Comparison of ENCODE assay signal across 20 mouse cellular contexts in genomic region chr10:99811430-99811829, GRCm38 (mm10). TPM values are rescaled to one million over a fixed set of nuclear protein-coding genes. Genes with fewer than 3 reads are reported as not detected.
DNase-seq lines count a peak whose midpoint lies in the region; ATAC-seq and TF ChIP-seq lines count a peak whose summit lies in the region.
"Had no signal": no experiment of that assay in that cellular context is flagged by ENCODE, and none has a peak within 500 bp of the region (broad histone marks: within the 10 kb centered on the region; RNA-seq: fewer than 3 reads in every experiment).

No protein-coding gene starts in this region.

- no peaks in the 10 kb centered on the region for H3K27me3 ChIP-seq in lung, embryonic 14.5 days (ENCODE audit: insufficient read depth, low read length)
- H3K27me3 ChIP-seq in neural tube, embryonic 12.5 days (replicated peaks), result no peaks in the 10 kb centered on the region
- no peaks in the 10 kb centered on the region for H3K27me3 ChIP-seq in neural tube, embryonic 15.5 days (replicated peaks)
- H3K27me3 ChIP-seq in small intestine, adult 2 months (ENCODE audit: control insufficient read depth, insufficient read depth, low read length), result no peaks in the 10 kb centered on the region
- H3K27me3 ChIP-seq: embryonic facial prominence, embryonic 13.5 days; forebrain, embryonic 12.5 days; heart, embryonic 15.5 days had no signal

- no peak for TF ChIP-seq CTCF in lung, embryonic 14.5 days (IDR thresholded peaks at IDR 0.05; ENCODE audit: low read depth)
- TF ChIP-seq CTCF in lung, adult 2 months (IDR thresholded peaks at IDR 0.05; ENCODE audit: insufficient read depth, low read length), result no peak
- no peak for TF ChIP-seq CTCF in small intestine, adult 2 months (IDR thresholded peaks at IDR 0.05; ENCODE audit: extremely low read depth, insufficient read length, insufficient replicate concordance, low read depth, low read length)

- H3K4me1 ChIP-seq in lung, embryonic 14.5 days (ENCODE audit: insufficient read depth), result peaks cover 3% of the 10 kb centered on the region; the same call in 1 of the 2 replicates
- no peaks in the 10 kb centered on the region for H3K4me1 ChIP-seq in lung, adult 2 months (ENCODE audit: control insufficient read depth, insufficient read depth, low read length)
- H3K4me1 ChIP-seq in neural tube, embryonic 12.5 days, result no peaks in the 10 kb centered on the region
- peaks cover 4% of the 10 kb centered on the region; the same call in 1 of the 2 replicates for H3K4me1 ChIP-seq in neural tube, embryonic 15.5 days
- peaks cover 4% of the 10 kb centered on the region; the same call in 1 of the 2 replicates for H3K4me1 ChIP-seq in small intestine, adult 2 months (ENCODE audit: control insufficient read depth, insufficient read depth, insufficient read length, low read length)
- H3K4me1 ChIP-seq: embryonic facial prominence, embryonic 13.5 days; forebrain, embryonic 12.5 days; heart, embryonic 15.5 days had no signal

- no peak overlapping the region for H3K4me2 ChIP-seq in lung, embryonic 14.5 days
- H3K4me2 ChIP-seq in neural tube, embryonic 12.5 days (replicated peaks), result no peak overlapping the region
- no peak overlapping the region for H3K4me2 ChIP-seq in neural tube, embryonic 15.5 days
- H3K4me2 ChIP-seq: embryonic facial prominence, embryonic 13.5 days; forebrain, embryonic 12.5 days; heart, embryonic 11.5 days; heart, embryonic 15.5 days had no signal

- TF ChIP-seq POLR2A in lung, adult 2 months (IDR thresholded peaks at IDR 0.05; ENCODE audit: borderline replicate concordance, extremely low read depth, low read depth, low read length), result no peak
- TF ChIP-seq POLR2A in small intestine, adult 2 months (IDR thresholded peaks at IDR 0.05; ENCODE audit: low read depth, low read length), result no peak

- no peaks in the 10 kb centered on the region for H3K36me3 ChIP-seq in lung, embryonic 14.5 days (ENCODE audit: insufficient read depth)
- no peaks in the 10 kb centered on the region for H3K36me3 ChIP-seq in neural tube, embryonic 12.5 days
- H3K36me3 ChIP-seq in neural tube, embryonic 15.5 days, result no peaks in the 10 kb centered on the region
- no peaks in the 10 kb centered on the region for H3K36me3 ChIP-seq in small intestine, adult 2 months (ENCODE audit: control insufficient read depth, insufficient read depth, low read length)
- H3K36me3 ChIP-seq: embryonic facial prominence, embryonic 13.5 days; forebrain, embryonic 12.5 days; heart, embryonic 15.5 days had no signal

- ATAC-seq in lung, embryonic 14.5 days (ENCODE audit: insufficient read depth), result peak; percentile 70; the same call in 1 of the 2 replicates
- ATAC-seq in neural tube, embryonic 12.5 days (ENCODE audit: low FRiP score, low read depth), result 0 out of 2 replicates have a peak, but pooled peaks have one; percentile 39
- no peak for ATAC-seq in neural tube, embryonic 15.5 days (ENCODE audit: low FRiP score)
- ATAC-seq: forebrain, embryonic 16.5 days had no signal

- H3K4me3 ChIP-seq in lung, embryonic 14.5 days (ENCODE audit: low read depth, low read length), result no peak overlapping the region
- no peak overlapping the region for H3K4me3 ChIP-seq in lung, adult 2 months (replicated peaks; ENCODE audit: extremely low read depth, low read depth, low read length)
- H3K4me3 ChIP-seq in neural tube, embryonic 12.5 days, result no peak overlapping the region
- no peak overlapping the region for H3K4me3 ChIP-seq in neural tube, embryonic 15.5 days (replicated peaks)
- no peak overlapping the region for H3K4me3 ChIP-seq in small intestine, adult 2 months (ENCODE audit: low read depth, low read length)
- H3K4me3 ChIP-seq: embryonic facial prominence, embryonic 13.5 days; forebrain, embryonic 12.5 days; heart, adult 2 months; heart, embryonic 15.5 days had no signal

- peak; percentile 74 for DNase-seq in lung, embryonic 14.5 days
- no peak for DNase-seq in lung, adult 2 months
- DNase-seq in kidney, adult 8-10 months, result no peak
- DNase-seq: adrenal gland, adult 2 months; adrenal gland, postnatal 25 days; cerebellum, adult 18-20 months; cerebellum, adult 9-11 months; cerebellum, postnatal 36 days; gastrocnemius, postnatal 10 days; heart, adult 2 months; heart, postnatal 14 days had no signal

- no peak overlapping the region for H3K9ac ChIP-seq in lung, embryonic 14.5 days
- no peak overlapping the region for H3K9ac ChIP-seq in neural tube, embryonic 12.5 days
- no peak overlapping the region for H3K9ac ChIP-seq in neural tube, embryonic 15.5 days (replicated peaks)
- H3K9ac ChIP-seq: embryonic facial prominence, embryonic 13.5 days; forebrain, embryonic 12.5 days; heart, embryonic 15.5 days had no signal

- H3K9me3 ChIP-seq in lung, embryonic 14.5 days (ENCODE audit: low read depth, low read length), result no peaks in the 10 kb centered on the region
- H3K9me3 ChIP-seq in neural tube, embryonic 12.5 days, result no peaks in the 10 kb centered on the region
- no peaks in the 10 kb centered on the region for H3K9me3 ChIP-seq in neural tube, embryonic 15.5 days (replicated peaks)
- H3K9me3 ChIP-seq: embryonic facial prominence, embryonic 13.5 days; forebrain, embryonic 12.5 days; heart, embryonic 15.5 days had no signal

- no peak overlapping the region for H3K27ac ChIP-seq in lung, embryonic 14.5 days (ENCODE audit: low read depth)
- no peak overlapping the region for H3K27ac ChIP-seq in neural tube, embryonic 12.5 days
- H3K27ac ChIP-seq in neural tube, embryonic 15.5 days (replicated peaks), result no peak overlapping the region
- 0 out of 2 replicates have a peak overlapping the region, but pooled peaks have one; percentile 3 for H3K27ac ChIP-seq in small intestine, adult 2 months (ENCODE audit: insufficient read depth, low read depth, low read length)
- H3K27ac ChIP-seq: embryonic facial prominence, embryonic 13.5 days; forebrain, embryonic 12.5 days; heart, adult 2 months; heart, embryonic 15.5 days had no signal

- WGBS in lung, embryonic 14.5 days, result 50% methylated on average over 1 of the region's 1 CpGs
- WGBS in lung, adult 2 months, result 71% methylated on average over 1 of the region's 1 CpGs
- 65% methylated on average over 1 of the region's 1 CpGs for WGBS in neural tube, embryonic 12.5 days
- WGBS in neural tube, embryonic 15.5 days, result 28% methylated on average over 1 of the region's 1 CpGs
- WGBS in small intestine, adult 2 months, result 31% methylated on average over 1 of the region's 1 CpGs

RNA-seq across cellular contexts. Expression of gene Csl, which starts 52.0 kb away (rescaled TPM):
- not detected in 2 replicates for polyA plus RNA-seq in lung, embryonic 14.5 days (2014; fragmentation: Nextera tagmentation; extraction: Ambion mirVana)
- polyA plus RNA-seq in lung, adult 2 months (2012; rRNA removed), result not detected in 2 replicates
- polyA plus RNA-seq in neural tube, embryonic 12.5 days (2016; fragmentation: Nextera tagmentation; extraction: Ambion mirVana), result 0.10 and 0.13 TPM in 2 replicates
- polyA plus RNA-seq in neural tube, embryonic 15.5 days (2015; fragmentation: Nextera tagmentation; extraction: Ambion mirVana), result 0.08 and 0.09 TPM in 2 replicates
- not detected in 2 replicates for polyA plus RNA-seq in small intestine, adult 2 months (2012; rRNA removed)
- polyA plus RNA-seq: adrenal gland, adult 2 months; embryonic facial prominence, embryonic 13.5 days; forebrain, embryonic 12.5 days; forebrain, embryonic 16.5 days; frontal cortex, adult 2 months had no signal
